Mouse (Mus musculus): Measurements from ENCODE around the gene Ropn1.
"Not testable (repeated sequence)": the region's sequence is repeated elsewhere in the genome, so short reads cannot be mapped to it uniquely, and the experiment has no call there.

The Ropn1 gene

DNA sequence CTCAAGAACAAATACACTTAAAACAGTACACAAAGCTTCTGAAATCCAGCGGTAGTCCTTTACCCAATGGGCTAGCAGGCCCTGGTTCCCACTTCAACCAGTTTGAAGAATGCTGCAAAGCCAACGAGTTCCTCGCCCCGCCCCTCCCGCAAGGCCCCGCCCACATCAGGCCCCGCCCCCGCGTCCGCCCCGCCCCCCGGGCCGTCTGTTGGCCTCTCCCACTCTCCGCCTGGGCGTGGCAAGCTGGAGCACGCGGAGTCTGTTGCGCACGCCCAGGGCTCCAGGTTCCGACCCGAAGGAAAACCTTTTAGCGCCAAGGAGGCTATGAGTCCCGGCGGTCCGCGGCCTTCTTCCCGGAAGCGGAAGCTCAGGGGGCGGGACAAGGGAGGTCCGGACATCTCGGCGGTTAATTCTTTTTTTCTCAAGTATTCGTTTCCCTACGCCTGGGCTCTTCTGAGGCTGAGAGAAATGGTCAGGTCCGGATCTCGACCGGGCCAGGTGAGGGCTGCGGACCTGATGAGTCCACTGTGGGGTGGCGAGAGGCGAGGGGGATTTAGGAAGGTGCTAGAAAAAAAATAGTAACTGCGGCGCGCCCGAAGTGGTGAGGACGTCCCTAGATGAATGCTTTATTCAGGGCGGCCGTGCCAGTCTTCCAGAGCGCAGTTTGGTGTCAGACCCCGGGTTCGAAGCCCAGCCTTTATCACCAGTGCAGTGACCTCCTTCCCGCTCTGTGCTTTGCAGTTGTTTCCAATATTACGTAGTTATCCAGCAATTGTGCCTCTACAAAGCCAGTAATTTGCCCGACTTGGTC, 40.8 kb downstream of the Ropn1 start, which contains the start of gene Ccdc14:
Gene Ccdc14, plus strand, starts transcription at position 283 of the 811 bp plus-strand sequence.
- peak; percentile 92 for DNase-seq (ENCODE audit: low spot score)

DNA sequence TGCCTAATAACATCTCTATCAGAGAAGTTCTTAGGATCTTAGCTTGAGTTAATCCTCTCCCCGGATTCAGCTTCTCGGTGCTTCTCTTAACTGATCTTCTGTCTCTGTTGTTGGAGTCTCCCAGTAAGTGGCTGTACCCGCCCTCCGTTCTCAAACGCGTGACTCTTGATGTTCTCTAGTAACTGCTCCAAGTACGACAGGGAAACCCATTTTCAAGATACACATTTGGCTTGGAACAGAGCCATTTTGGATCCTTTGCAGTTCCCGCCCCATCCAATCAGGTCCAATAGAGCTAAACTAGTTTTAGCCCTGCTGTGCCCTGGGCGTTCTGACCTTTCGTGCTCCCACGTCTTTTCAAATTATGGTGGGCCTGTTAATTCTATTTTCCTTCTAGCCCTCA, 41.4 kb downstream of the Ropn1 start:
- DNase-seq (ENCODE audit: low spot score) = no peak

DNA sequence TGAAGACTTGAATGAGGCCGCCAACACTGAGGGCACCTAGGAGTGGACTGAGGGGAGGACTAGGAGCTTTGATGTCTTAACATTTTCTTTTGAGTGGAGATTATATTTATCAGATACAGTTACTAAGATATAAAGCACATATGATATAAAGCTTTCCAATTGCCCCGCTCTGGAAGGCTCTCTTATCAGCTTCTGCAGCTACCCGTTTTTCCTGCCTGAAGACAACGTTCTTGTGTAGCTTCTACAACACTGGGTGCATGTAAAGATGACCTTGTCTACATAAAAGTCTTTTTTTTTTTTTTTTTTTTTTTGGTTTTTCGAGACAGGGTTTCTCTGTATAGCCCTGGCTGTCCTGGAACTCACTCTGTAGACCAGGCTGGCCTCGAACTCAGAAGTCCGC, 44.8 kb downstream of the Ropn1 start:
- no peak for DNase-seq (ENCODE audit: low spot score)

DNA sequence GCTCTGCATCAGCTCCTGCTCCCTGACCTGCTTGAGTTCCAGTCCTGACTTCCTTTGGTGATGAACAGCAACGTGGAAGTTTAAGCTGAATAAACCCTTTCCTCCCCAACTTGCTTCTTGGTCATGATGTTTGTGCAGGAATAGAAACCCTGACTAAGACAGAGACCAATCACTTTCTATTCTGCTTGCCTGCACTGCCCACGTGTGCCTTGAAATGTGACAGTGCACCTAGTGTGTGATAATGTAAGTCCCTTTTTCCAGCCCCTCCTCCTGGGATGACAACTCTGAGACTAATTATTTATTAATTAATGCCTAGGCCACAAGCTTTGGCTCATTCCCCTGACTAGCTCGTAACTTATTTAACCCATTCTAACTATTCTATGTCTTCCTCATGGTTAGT, 49.0 kb downstream of the Ropn1 start:
- DNase-seq (ENCODE audit: low spot score) = not testable (repeated sequence)

DNA sequence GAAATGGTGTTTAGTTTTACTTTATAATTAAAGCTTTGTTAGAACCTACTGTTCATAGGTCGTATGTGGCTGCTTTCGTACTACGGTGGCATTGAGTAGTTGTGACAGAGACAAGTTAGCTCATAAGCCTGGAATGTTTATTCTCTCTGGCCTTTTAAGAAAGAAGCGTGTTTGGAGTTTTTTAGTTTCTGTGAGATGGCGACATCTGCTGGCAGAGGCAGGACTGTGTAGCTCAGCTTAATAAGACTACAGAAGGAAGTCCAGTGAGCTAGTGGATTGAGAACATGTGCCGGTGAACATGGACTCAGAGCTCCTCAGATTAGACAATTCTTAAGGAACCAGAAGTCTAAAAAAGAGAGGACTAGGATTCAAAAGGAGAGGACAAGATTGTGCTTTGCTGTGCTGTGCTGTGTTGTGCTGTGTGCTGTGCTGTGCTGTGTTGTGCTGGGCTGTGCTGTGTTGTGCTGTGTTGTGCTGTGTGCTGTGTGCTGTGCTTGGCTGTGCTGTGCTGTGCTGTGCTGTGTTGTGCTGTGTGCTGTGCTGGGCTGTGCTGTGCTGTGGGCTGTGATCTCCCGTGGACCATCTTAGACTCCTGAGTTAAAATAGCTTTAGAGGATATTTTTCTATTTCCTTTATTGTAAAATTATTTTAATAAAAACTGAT, 50.6 kb downstream of the Ropn1 start:
- DNase-seq (ENCODE audit: low spot score) = peak; percentile 82

DNA sequence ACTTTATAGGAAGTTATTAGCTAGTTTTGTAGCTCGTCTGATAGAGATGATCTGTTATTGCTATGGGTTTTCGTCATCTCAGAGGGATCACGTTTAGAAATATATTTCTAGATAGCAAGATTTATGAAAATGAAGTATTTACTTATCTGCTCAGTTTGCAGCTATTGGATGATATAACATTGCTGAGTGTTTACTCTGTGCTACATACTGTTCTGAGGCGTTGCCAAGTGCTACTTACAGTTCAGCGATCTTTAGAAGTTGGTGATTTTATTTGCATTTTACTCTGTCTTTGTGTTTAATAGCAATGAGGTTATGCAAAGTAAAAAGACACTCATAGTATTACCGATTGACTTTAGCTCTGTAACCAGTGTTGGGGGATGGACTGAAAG, 51.1 kb downstream of the Ropn1 start:
- no peak for DNase-seq (ENCODE audit: low spot score)

DNA sequence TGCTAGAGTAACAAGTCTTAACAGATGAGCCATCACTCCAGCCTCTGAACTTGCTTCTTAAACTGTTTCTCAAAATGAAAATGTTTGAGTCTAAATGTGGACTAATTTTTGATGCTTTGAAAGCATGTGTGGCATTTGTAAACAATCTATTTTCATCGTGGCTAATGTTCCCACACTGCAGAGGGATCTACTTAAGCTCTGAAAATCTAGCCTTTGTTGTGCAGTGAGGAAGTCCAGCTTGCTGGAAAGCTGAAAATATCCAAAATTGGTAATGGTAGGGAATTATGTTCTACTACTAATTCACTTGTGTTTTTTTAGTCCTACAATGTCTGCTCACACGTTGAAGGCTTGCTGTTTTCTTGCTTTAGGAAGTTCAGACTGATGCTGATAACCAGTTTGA, 56.3 kb downstream of the Ropn1 start:
- no peak for DNase-seq (ENCODE audit: low spot score)

DNA sequence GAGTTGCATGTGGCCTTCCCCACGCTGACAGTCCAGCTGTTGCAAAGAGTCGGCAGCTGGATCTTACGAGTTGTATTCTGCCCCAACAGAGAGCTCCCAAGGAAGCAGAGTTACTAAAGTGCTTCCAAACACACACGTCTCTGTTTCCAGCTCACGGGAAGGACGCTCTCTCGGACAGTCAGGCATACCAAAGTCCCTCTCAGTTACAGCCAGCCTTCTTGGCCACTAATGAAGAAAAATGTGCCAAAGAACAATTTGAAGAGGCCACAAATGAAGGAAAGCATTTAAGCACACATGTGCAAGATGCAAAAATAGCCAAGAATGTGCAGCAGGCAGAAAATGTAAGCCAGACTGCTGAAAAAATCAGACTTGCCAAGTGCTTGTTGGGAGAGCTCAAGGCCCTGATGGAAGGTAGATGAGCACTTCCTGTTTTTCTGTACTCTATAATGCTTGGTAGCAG, 56.8 kb downstream of the Ropn1 start:
- peak; percentile 42 for DNase-seq (ENCODE audit: low spot score)

DNA sequence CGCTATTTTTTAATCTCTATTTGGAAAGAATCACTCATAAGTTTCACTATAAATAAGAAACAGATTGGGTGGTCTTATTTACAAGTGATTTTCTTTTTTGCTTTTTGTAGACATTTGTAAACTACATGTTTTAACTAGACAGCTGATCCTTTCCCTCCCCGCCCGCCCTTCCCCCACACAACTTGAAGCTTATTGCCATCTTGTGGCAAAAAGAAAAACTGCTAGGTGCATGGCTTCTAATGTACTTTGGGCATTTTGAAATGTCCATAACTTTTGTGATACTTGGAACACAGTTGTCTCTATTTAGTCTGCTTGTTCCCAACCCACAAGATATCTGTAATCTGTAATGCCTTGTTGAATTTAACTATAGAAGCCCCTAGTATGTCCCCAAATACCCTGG, 61.8 kb downstream of the Ropn1 start:
- no peak for DNase-seq (ENCODE audit: low spot score)

DNA sequence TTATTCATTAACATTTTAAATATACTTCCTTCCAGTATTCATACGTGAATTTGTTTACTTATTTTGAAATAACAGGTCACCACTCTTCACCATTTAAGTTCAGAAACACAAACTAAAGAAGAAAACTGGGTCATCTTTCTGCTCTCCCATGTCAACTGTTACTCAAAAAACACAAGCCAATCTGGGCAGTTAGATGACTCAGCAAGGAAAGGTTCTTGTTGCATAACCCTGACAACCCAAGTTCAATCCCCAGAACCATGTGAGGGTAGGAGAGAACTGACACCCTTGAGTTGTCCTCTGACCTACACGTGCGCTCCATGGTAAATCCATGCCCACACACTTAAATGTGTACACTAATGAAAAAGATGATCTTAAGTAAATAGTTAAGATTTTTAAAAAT, 75.4 kb downstream of the Ropn1 start:
- DNase-seq (ENCODE audit: low spot score) = no peak
